Mouse (Mus musculus): Measurements from ENCODE around the gene Ddx25.

The Ddx25 gene

DNA sequence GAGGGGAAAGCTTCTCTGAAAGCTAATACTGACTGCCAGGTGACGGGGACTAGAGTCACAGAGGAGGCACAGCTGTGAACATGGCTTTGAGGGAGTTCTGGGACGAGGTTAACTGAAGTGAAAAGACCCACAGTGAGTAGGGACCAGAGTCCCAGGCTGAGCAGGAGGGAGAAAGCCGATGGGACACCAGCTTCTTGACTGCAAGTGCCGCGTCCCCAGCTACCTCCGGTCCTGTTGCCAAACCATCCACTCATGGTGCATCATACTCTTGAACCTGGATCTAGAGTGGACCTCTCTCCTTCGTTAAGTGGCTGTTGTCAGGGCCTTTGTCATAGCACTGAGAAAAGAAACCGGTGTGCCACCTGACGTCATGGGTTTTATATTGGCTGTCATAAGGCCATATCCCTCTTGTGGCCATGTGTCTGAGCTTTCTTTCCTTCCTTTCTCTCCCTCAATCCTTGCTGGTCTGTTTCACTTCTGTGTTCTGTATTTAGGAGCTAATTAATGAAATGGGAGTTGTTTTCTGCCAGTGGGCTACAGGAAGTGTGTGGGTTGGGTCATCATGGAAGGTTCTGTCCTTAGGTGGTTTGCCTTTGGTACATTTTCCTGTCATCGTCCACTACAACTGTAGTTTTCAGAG, 55.8 kb downstream of the Ddx25 start:
- in situ Hi-C loops (cut with MboI, MseI), result no loop called here

DNA sequence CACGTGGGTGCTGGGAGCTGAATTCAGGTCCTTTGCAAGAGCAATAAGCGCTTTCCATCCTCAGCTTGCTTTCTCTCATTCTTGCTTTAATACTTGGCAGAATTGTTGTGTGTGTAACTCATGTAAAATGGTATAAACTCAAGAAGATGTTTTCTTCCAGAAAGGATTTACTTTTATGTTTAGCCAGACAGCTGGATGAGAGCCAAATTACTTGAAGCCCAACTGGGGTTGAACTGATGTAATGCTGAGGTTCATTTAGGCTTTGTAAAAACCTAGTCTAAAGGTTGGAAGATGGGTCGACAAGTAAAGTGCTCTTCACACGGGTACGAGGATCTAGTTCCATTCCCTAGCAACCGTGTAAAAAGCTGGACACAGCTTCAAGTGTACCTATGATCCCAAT, 58.4 kb downstream of the Ddx25 start:
- in situ Hi-C loops (cut with MboI, MseI), result no loop called here

DNA sequence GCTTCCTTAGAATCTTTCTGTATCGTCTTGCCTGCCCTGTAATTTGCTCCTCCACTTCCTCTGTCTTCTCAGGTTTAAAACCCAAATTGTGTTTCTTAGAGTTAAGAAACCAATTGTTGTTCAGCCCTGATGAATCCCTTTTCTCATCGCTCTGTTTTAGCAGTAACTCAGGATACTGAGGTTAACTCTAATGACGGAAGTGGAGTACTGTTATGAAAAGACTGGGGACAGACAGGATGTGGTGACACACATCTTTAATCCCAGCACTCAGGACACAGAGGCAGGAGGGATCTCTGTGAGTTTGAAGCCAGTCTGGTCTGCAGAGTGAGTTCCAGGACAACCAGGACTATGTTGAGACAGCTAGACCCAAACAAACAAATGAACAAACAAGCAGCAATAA, 62.9 kb downstream of the Ddx25 start:
- in situ Hi-C loops (cut with MboI, MseI), result no loop called here

DNA sequence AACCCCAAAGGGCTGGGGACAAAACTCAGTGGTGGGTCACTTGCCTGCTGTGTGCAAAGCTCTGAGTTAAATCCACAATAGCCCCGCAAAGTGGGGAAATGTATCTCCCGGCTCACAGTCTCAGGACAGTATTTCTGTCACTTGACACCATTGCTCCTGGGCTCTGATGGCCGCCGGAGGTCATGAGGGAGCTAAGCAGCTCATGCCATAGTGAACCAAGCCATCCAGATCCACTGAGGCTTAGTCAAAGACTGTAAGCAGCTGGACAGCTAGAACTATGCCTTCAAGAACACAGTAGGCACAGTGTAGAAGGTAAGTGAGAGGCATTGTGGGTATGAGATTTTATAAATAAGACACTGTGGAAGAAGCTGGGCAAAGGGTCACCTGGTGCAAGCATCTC, 63.4 kb downstream of the Ddx25 start:
- in situ Hi-C loops (cut with MboI, MseI), result no loop called here

DNA sequence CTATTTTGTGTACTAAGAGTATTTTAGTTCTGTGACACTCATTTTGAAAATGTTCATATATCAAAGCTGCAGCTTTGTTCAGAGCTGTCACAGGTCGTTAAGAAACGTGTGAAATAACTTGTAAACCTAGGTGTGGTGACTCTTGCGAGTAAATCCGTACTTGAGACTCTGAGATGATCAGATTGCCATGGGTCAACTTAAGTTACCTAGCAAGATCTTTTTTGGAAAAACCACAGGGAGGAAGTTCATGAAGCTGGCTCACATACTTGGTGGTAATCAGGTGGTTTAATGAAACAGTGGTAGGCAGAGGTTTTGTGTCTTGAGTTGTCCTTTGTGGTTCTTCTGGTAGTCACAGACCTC, 64.6 kb downstream of the Ddx25 start:
- in situ Hi-C loops (cut with MboI, MseI), result no loop called here

DNA sequence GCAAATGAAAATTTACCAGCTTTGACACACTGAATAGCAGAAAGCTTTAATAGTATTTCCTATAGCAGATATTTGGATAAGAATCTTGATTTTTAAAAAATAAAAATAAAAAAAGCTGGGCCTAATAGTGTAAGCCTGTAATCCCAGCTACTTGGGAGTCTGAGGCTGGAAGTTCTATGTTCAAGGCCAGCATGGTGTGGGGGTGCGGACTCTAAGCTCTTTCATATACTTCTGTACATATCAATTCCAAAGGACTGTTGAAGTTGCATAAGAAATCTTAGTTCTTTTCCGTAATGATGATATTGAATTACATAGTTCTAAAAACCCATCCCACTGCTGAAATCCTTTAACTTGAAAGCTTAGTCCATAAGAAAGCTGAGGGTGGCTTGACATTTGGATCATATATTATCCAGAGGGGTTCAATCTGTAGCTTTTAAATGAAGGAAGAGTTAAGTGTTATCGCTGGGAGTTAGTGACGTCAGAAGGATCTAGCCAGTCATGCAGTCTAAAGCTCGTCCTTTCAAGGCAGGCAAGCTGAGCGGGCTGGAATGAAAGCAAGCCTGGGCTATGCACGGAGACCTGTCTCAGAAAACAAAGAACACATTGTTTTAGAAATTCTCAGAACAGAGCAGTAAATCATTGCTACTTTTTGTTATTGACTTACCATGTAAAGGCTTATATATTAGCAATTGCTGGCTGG, 65.1 kb downstream of the Ddx25 start:
- in situ Hi-C loops (cut with MboI, MseI), result no loop called here

DNA sequence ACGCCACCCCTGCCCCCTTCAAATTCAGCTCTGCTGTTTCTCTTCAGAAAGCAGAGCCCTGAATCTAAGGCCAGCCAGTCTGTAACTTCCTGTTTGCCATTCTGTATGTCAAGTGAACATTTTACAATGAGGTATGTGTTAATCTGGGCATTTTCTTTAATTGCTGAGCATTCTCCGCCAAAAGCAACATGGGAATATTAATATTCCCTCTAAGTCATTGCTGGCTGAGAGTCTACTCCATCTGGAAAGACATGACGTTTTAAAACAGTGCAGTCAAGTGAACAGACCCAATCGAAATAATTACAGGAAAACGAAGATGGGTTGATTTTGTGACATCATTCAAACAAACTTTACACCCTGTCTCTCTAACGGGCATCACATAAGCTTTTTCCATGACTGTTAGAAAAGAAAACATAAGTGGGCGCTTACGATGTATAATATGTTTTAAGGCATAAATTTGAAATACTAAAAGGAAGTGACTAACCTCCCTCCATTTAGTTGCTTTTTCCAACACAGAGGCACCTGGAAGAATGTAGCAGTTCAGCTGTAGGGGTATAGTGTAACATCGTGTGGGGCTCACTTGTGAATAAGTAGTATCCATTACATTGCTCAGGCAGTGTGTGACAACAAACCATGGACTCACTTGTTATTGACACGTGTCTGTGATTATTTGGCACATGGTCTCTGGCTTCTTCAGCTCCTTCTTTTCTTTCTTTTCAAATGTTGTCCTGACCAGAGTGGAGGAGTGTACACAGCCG, 67.0 kb downstream of the Ddx25 start:
- in situ Hi-C loops (cut with MboI, MseI), result no loop called here

DNA sequence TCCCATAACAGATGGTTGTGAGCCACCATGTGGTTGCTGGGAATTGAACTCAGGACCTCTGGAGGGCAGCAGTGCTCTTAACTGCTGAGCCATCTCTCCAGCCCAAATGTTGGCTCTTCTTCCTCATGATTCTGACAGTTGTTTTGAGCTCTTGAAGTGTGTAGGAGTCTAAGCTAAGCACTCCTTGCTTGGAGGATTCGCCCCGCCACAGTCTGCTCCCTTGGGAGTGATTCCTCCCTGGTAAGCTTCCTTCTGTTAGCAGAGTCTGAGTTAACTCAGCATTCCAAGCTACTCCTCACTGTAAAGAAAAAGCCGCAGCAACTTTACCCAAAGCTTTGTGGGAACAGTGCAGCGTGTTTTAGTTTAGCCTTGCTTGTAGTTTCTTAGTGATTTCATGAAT, 69.8 kb downstream of the Ddx25 start:
- in situ Hi-C loops (cut with MboI, MseI), result no loop called here

Data from T-helper 17 cell (primary cell).